Mouse (Mus musculus) stomach, embryonic 15.5 days (tissue): ENCODE measurements around the gene Cdiptos. TPM values are rescaled to one million over a fixed set of nuclear protein-coding genes. Genes with fewer than 3 reads are reported as not detected.

ENCODE experiments used
- ATAC-seq: fragments of 200-750 bp; cut with Nextera tagmentation; 2 replicates; pipeline ENCODE4 v1.8.0; 2017; ENCODE audit warnings: low read depth, moderate number of reproducible peaks, moderate TSS enrichment; ENCODE audit not compliant: insufficient read depth, low FRiP score
- H3K27ac ChIP-seq: fragments of 300-500 bp; sonication (generic); 2 replicates; pipeline ENCODE4 v1.5.1; 2015; ENCODE audit warnings: mild to moderate bottlenecking, inconsistent platforms
- H3K27me3 ChIP-seq: fragments of 300-500 bp; sonication (generic); replicated peaks from 2 replicates; pipeline ENCODE4 v1.6.1; 2015; ENCODE audit warnings: inconsistent platforms
- H3K36me3 ChIP-seq: fragments of 300-500 bp; sonication (generic); 2 replicates; pipeline ENCODE4 v1.6.1; 2015; ENCODE audit warnings: inconsistent platforms
- H3K4me1 ChIP-seq: fragments of 300-500 bp; sonication (generic); 2 replicates; pipeline ENCODE4 v1.6.1; 2015; ENCODE audit warnings: inconsistent platforms
- H3K4me2 ChIP-seq: fragments of 300-500 bp; sonication (generic); 2 replicates; pipeline ENCODE4 v1.6.1; 2015; ENCODE audit warnings: mild to moderate bottlenecking, inconsistent platforms
- H3K4me3 ChIP-seq: fragments of 300-500 bp; sonication (generic); replicated peaks from 2 replicates; pipeline ENCODE4 v1.5.1; 2015; ENCODE audit warnings: inconsistent platforms
- H3K9ac ChIP-seq: fragments of 300-500 bp; sonication (generic); 2 replicates; pipeline ENCODE4 v1.6.1; 2015; ENCODE audit warnings: inconsistent platforms
- H3K9me3 ChIP-seq: fragments of 300-500 bp; sonication (generic); 2 replicates; pipeline ENCODE4 v1.6.1; 2016; ENCODE audit warnings: inconsistent platforms
- WGBS: fragments of 180-500 bp; shearing (Covaris S2); methylation state at CpG from one replicate; pipeline ENCODE4 v1.1.7; 2015; 5-methylcytosine and 5-hydroxymethylcytosine counted together
- polyA plus RNA-seq: library from polyadenylated mRNA; unstranded; fragments of >200 nt; fragmentation: Nextera tagmentation; extraction: Ambion mirVana; gene quantifications from 2 replicates; pipeline ENCODE4 v1.2.1, GENCODE M21; 2015

Gene Cdiptos
- polyA plus RNA-seq, 1 experiment from 2014 or later = 2.1 TPM

GRCm38 (mm10) chr7:126961965-126962364, 13.9 kb downstream of the Cdiptos start:
- H3K4me2 ChIP-seq = no peak overlapping the region
- no peak for ATAC-seq
- no peak overlapping the region for H3K9ac ChIP-seq
- H3K4me1 ChIP-seq = no peaks in the 10 kb centered on the region
- H3K36me3 ChIP-seq = no peaks in the 10 kb centered on the region
- no peaks in the 10 kb centered on the region for H3K9me3 ChIP-seq
- 81% methylated on average over 4 of the region's 4 CpGs for WGBS
- H3K27me3 ChIP-seq = peaks cover 18% of the 10 kb centered on the region; the same call in 1 of the 2 replicates
- H3K4me3 ChIP-seq = no peak overlapping the region
- no peak overlapping the region for H3K27ac ChIP-seq

DNA sequence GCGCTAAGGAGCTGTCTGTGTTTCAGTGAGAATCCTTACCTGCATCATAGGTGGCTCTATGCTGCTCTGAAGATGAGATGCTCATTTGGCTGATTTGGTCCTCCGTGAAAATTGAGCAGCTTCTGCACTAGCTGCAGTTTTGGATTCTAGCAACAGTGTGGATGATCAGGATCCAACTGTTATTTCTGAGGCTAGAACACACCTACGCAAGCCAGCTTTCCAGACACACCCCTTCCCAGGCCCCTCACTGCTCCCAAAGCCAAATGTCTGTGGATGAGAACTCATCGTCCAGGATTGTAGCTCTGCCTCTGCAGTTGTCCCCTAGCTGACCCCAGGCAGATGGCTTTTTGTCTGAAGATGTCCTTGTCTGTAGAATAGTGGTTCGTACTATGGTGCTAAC, 14.8 kb downstream of the Cdiptos start:
- WGBS = 83% methylated on average over 5 of the region's 5 CpGs

DNA sequence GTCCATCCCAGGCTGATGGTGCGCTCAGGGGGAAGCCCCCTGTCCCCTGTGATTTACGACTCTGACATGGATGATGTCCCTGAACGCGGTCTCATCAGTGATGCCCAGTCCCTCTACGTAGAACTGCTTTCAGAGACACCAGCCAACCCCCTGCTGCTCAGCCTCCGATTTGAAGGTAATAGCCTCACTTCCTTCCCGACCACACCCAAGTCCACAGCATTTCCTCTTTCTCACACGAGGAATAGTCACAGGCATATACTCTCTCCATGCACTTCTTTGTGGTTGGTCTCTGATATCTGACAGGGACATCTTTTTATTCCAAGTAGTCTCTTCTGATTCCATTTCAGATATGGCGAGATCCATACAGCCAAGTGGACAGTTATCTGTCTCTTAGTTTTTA, 16.1 kb downstream of the Cdiptos start:
- H3K4me3 ChIP-seq = no peak overlapping the region
- no peaks in the 10 kb centered on the region for H3K9me3 ChIP-seq
- H3K36me3 ChIP-seq = no peaks in the 10 kb centered on the region
- no peak overlapping the region for H3K4me2 ChIP-seq
- no peak overlapping the region for H3K27ac ChIP-seq
- no peak overlapping the region for H3K9ac ChIP-seq
- 60% methylated on average over 9 of the region's 9 CpGs for WGBS
- H3K4me1 ChIP-seq = no peaks in the 10 kb centered on the region
- no peak for ATAC-seq
- H3K27me3 ChIP-seq = peaks cover 18% of the 10 kb centered on the region; the same call in 1 of the 2 replicates

More for the DNA sequence above, 14.8 kb downstream of the Cdiptos start:
- H3K4me2 ChIP-seq = no peak overlapping the region
- no peaks in the 10 kb centered on the region for H3K9me3 ChIP-seq
- no peak overlapping the region for H3K27ac ChIP-seq
- peaks cover 18% of the 10 kb centered on the region; the same call in 1 of the 2 replicates for H3K27me3 ChIP-seq
- ATAC-seq = no peak
- no peaks in the 10 kb centered on the region for H3K36me3 ChIP-seq
- no peak overlapping the region for H3K9ac ChIP-seq
- H3K4me1 ChIP-seq = no peaks in the 10 kb centered on the region
- H3K4me3 ChIP-seq = no peak overlapping the region

DNA sequence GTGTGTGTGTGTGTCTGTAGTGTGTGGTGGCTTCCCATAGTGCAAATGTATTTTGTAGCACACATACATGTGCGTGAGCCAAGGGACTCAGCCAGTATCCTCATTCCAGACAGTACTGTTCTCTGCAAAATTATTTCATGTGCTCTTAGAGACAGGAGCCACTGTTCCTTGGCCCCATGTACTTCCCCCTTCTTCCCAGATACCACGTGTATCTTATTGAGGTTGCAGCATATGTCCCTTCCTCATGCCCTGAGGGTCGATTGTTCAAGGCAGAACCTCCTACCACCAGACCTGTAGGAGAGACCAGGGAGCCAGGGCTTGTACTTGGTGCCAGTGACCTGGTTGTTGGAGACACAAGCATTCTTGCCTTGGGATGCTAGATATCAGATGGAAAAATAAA, 20.8 kb downstream of the Cdiptos start:
- WGBS = 53% methylated on average over 3 of the region's 3 CpGs

GRCm38 (mm10) chr7:126952646-126953045, 23.3 kb downstream of the Cdiptos start:
- Histone ChIP-seq H3K9ac (no peak overlapping the region), H3K4me2 (no peak overlapping the region), H3K27ac (no peak overlapping the region), H3K4me1 (peaks cover 5% of the 10 kb centered on the region), H3K4me3 (no peak overlapping the region), H3K27me3 (peaks cover 27% of the 10 kb centered on the region), H3K36me3 (no peaks in the 10 kb centered on the region), H3K9me3 (no peaks in the 10 kb centered on the region)
- WGBS = 1% methylated on average over 8 of the region's 8 CpGs
- ATAC-seq = no peak

More for the DNA sequence above, 20.8 kb downstream of the Cdiptos start:
- no peak overlapping the region for H3K9ac ChIP-seq
- H3K4me1 ChIP-seq = no peaks in the 10 kb centered on the region
- H3K4me2 ChIP-seq = no peak overlapping the region
- H3K9me3 ChIP-seq = no peaks in the 10 kb centered on the region
- H3K27ac ChIP-seq = no peak overlapping the region
- H3K4me3 ChIP-seq = no peak overlapping the region
- peaks cover 25% of the 10 kb centered on the region for H3K27me3 ChIP-seq
- no peaks in the 10 kb centered on the region for H3K36me3 ChIP-seq
- no peak for ATAC-seq

- Histone ChIP-seq H3K9ac (no peak overlapping the region), H3K27me3 (peaks cover 27% of the 10 kb centered on the region), H3K9me3 (no peaks in the 10 kb centered on the region), H3K4me2 (no peak overlapping the region), H3K4me1 (peaks cover 5% of the 10 kb centered on the region), H3K27ac (no peak overlapping the region), H3K4me3 (no peak overlapping the region), H3K36me3 (no peaks in the 10 kb centered on the region)
- ATAC-seq = no peak
- WGBS = 26% methylated on average over 4 of the region's 4 CpGs
Measured at GRCm38 (mm10) chr7:126951741-126952140, 24.2 kb downstream of the Cdiptos start.

GRCm38 (mm10) chr7:126950647-126951615, 25.0 kb downstream of the Cdiptos start:
- Histone ChIP-seq H3K36me3 (no peaks in the 10 kb centered on the region), H3K9me3 (no peaks in the 10 kb centered on the region), H3K27ac (no peak overlapping the region), H3K9ac (no peak overlapping the region), H3K27me3 (peaks cover 27% of the 10 kb centered on the region), H3K4me1 (peaks cover 5% of the 10 kb centered on the region), H3K4me2 (peak overlapping the region; percentile 99), H3K4me3 (peak overlapping the region; percentile 51)
- no peak for ATAC-seq
- 5% methylated on average over 26 of the region's 26 CpGs for WGBS

- H3K9ac ChIP-seq = no peak within 1 kb of the TSS
- no peaks in the 10 kb centered on the region for H3K36me3 ChIP-seq
- H3K27ac ChIP-seq = no peak within 1 kb of the TSS
- H3K9me3 ChIP-seq = no peaks in the 10 kb centered on the region
- peak within 1 kb of the TSS; percentile 51 for H3K4me3 ChIP-seq
- peak; percentile 85 for ATAC-seq
- H3K4me2 ChIP-seq = peak within 1 kb of the TSS; percentile 99
- under 1% methylated on average over 42 of the region's 42 CpGs for WGBS
- peaks cover 5% of the 10 kb centered on the region for H3K4me1 ChIP-seq
- peaks cover 27% of the 10 kb centered on the region for H3K27me3 ChIP-seq
Measured at GRCm38 (mm10) chr7:126949793-126950646, 25.9 kb downstream of the Cdiptos start, which contains the start of gene Sez6l2. Gene Sez6l2 (plus strand): TSS chr7:126950563.

- peak within 1 kb of the TSS; percentile 99 for H3K4me2 ChIP-seq
- under 1% methylated on average over 21 of the region's 21 CpGs for WGBS
- H3K9ac ChIP-seq = no peak within 1 kb of the TSS
- peak; percentile 19 for ATAC-seq
- H3K4me1 ChIP-seq = peaks cover 5% of the 10 kb centered on the region
- H3K9me3 ChIP-seq = no peaks in the 10 kb centered on the region
- no peak within 1 kb of the TSS for H3K27ac ChIP-seq
- H3K27me3 ChIP-seq = peaks cover 27% of the 10 kb centered on the region
- no peaks in the 10 kb centered on the region for H3K36me3 ChIP-seq
- H3K4me3 ChIP-seq = peak within 1 kb of the TSS; percentile 51
Measured at GRCm38 (mm10) chr7:126949403-126949792, 26.5 kb downstream of the Cdiptos start, which contains the start of gene Asphd1. Gene Asphd1 (minus strand): TSS chr7:126949582.

DNA sequence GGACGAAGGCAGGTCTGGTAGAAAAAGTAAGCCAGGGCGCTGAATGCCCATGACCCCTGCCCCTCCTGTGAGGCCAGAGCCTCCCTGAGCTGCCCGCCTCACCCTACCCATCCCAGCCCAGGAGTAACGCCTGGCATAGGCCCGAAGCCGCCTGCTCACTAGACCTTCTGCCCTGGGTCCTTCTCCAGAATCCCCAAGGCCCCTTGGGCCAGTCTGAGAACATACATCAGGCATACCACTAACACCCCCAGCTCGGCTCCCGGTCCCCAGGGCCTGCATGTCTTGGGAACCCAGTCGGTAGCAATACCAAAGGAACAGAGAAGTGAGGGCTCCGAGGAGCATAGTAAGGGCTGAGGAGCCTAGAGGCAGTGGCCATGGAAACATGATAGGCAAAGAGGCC, 27.3 kb downstream of the Cdiptos start:
- 0 out of 2 replicates have a peak, but pooled peaks cover 4% of the 10 kb centered on the region for H3K36me3 ChIP-seq
- H3K4me2 ChIP-seq = no peak overlapping the region
- WGBS = 81% methylated on average over 10 of the region's 10 CpGs
- peaks cover 5% of the 10 kb centered on the region for H3K4me1 ChIP-seq
- no peak overlapping the region for H3K27ac ChIP-seq
- no peak for ATAC-seq
- peaks cover 27% of the 10 kb centered on the region for H3K27me3 ChIP-seq
- H3K9ac ChIP-seq = no peak overlapping the region
- H3K4me3 ChIP-seq = no peak overlapping the region
- no peaks in the 10 kb centered on the region for H3K9me3 ChIP-seq

DNA sequence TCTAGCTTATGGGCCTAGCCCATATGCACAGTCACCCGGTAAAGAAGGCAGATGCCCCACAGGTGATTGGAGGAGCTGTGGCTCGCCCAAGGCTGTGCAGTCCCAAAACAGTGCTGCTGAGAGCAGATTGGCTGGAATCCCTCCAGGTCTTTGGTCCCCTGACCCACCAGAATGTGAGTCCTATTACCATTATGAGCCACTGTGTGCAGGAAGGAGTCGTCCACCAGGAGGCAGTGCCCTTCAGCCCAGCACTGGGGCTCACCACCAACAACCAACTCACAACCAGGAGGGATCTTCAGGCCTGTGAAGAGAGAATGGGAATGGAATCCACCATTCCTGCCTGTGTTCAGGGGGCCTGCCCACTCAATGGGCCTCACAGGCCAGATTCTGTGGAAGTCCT, 29.4 kb downstream of the Cdiptos start:
- ATAC-seq = no peak
- H3K27ac ChIP-seq = no peak overlapping the region
- peaks cover 16% of the 10 kb centered on the region for H3K27me3 ChIP-seq
- H3K9me3 ChIP-seq = no peaks in the 10 kb centered on the region
- no peak overlapping the region for H3K9ac ChIP-seq
- WGBS = 41% methylated on average over 3 of the region's 3 CpGs
- H3K36me3 ChIP-seq = 0 out of 2 replicates have a peak, but pooled peaks cover 4% of the 10 kb centered on the region
- no peak overlapping the region for H3K4me2 ChIP-seq
- peaks cover 5% of the 10 kb centered on the region for H3K4me1 ChIP-seq
- no peak overlapping the region for H3K4me3 ChIP-seq
